Mouse (Mus musculus): ENCODE results near the gene Grem1. TPM values are rescaled to one million over a fixed set of nuclear protein-coding genes. Genes with fewer than 3 reads are reported as not detected.

Gene Grem1
- polyA plus RNA-seq, 1 experiment from 2014 or later, result 8.1 TPM

GRCm38 (mm10) chr2:113749309-113749708 is 9.1 kb downstream of the Grem1 start:
- Histone ChIP-seq H3K27ac (no peak overlapping the region), H3K4me2 (replicated peaks) (no peak overlapping the region), H3K9ac (no peak overlapping the region), H3K27me3 (replicated peaks) (no peaks in the 10 kb centered on the region), H3K9me3 (no peaks in the 10 kb centered on the region), H3K36me3 (no peaks in the 10 kb centered on the region), H3K4me1 (replicated peaks) (no peaks in the 10 kb centered on the region), H3K4me3 (replicated peaks) (no peak overlapping the region)
- 91% methylated on average over 9 of the region's 9 CpGs for WGBS
- no peak for ATAC-seq

- H3K36me3 ChIP-seq, result no peaks in the 10 kb centered on the region
- H3K4me3 ChIP-seq (replicated peaks), result no peak overlapping the region
- H3K4me1 ChIP-seq (replicated peaks), result no peaks in the 10 kb centered on the region
- H3K27ac ChIP-seq, result no peak overlapping the region
- H3K27me3 ChIP-seq (replicated peaks), result no peaks in the 10 kb centered on the region
- 85% methylated on average over 3 of the region's 3 CpGs for WGBS
- H3K9ac ChIP-seq, result no peak overlapping the region
- no peak overlapping the region for H3K4me2 ChIP-seq (replicated peaks)
- ATAC-seq, result no peak
- H3K9me3 ChIP-seq, result no peaks in the 10 kb centered on the region
Measured at GRCm38 (mm10) chr2:113728581-113728980, 29.9 kb downstream of the Grem1 start.

- Histone ChIP-seq H3K4me3 (replicated peaks) (no peak overlapping the region), H3K27me3 (replicated peaks) (no peaks in the 10 kb centered on the region), H3K36me3 (no peaks in the 10 kb centered on the region), H3K27ac (no peak overlapping the region), H3K4me1 (replicated peaks) (no peaks in the 10 kb centered on the region), H3K9me3 (no peaks in the 10 kb centered on the region), H3K4me2 (replicated peaks) (no peak overlapping the region), H3K9ac (no peak overlapping the region)
- WGBS, result 54% methylated on average over 2 of the region's 2 CpGs
- ATAC-seq, result no peak
Measured at GRCm38 (mm10) chr2:113714801-113715200, 43.6 kb downstream of the Grem1 start.

- H3K4me1 ChIP-seq (replicated peaks), result no peaks in the 10 kb centered on the region
Measured at GRCm38 (mm10) chr2:113713406-113713805, 45.0 kb downstream of the Grem1 start.

GRCm38 (mm10) chr2:113707507-113707906 is 50.9 kb downstream of the Grem1 start:
- WGBS, result 88% methylated on average over 4 of the region's 4 CpGs
- Histone ChIP-seq H3K4me3 (replicated peaks) (no peak overlapping the region), H3K36me3 (no peaks in the 10 kb centered on the region), H3K27me3 (replicated peaks) (no peaks in the 10 kb centered on the region), H3K9ac (no peak overlapping the region), H3K27ac (no peak overlapping the region), H3K4me1 (replicated peaks) (no peaks in the 10 kb centered on the region), H3K9me3 (no peaks in the 10 kb centered on the region), H3K4me2 (replicated peaks) (no peak overlapping the region)
- no peak for ATAC-seq

More at GRCm38 (mm10) chr2:113713406-113713805, 45.0 kb downstream of the Grem1 start:
- no peaks in the 10 kb centered on the region for H3K9me3 ChIP-seq
- H3K9ac ChIP-seq, result no peak overlapping the region
- no peak overlapping the region for H3K4me2 ChIP-seq (replicated peaks)
- no peak overlapping the region for H3K27ac ChIP-seq
- H3K4me3 ChIP-seq (replicated peaks), result no peak overlapping the region
- no peak for ATAC-seq
- WGBS, result 69% methylated on average over 2 of the region's 2 CpGs
- no peaks in the 10 kb centered on the region for H3K27me3 ChIP-seq (replicated peaks)
- no peaks in the 10 kb centered on the region for H3K36me3 ChIP-seq

GRCm38 (mm10) chr2:113701507-113701906 is 56.9 kb downstream of the Grem1 start:
- Histone ChIP-seq H3K36me3 (no peaks in the 10 kb centered on the region), H3K9me3 (no peaks in the 10 kb centered on the region), H3K27me3 (replicated peaks) (no peaks in the 10 kb centered on the region), H3K4me1 (replicated peaks) (no peaks in the 10 kb centered on the region), H3K4me2 (replicated peaks) (no peak overlapping the region), H3K4me3 (replicated peaks) (no peak overlapping the region), H3K9ac (no peak overlapping the region), H3K27ac (no peak overlapping the region)
- no peak for ATAC-seq
- WGBS, result 64% methylated on average over 5 of the region's 5 CpGs

- ATAC-seq, result no peak
- H3K9ac ChIP-seq, result no peak overlapping the region
- H3K9me3 ChIP-seq, result no peaks in the 10 kb centered on the region
- no peak overlapping the region for H3K27ac ChIP-seq
- 92% methylated on average over 5 of the region's 5 CpGs for WGBS
- no peaks in the 10 kb centered on the region for H3K27me3 ChIP-seq (replicated peaks)
- no peaks in the 10 kb centered on the region for H3K4me1 ChIP-seq (replicated peaks)
- H3K4me2 ChIP-seq (replicated peaks), result no peak overlapping the region
- no peaks in the 10 kb centered on the region for H3K36me3 ChIP-seq
- no peak overlapping the region for H3K4me3 ChIP-seq (replicated peaks)
Measured at GRCm38 (mm10) chr2:113696647-113697046, 61.8 kb downstream of the Grem1 start.

GRCm38 (mm10) chr2:113696222-113696621 is 62.2 kb downstream of the Grem1 start:
- Histone ChIP-seq H3K4me2 (replicated peaks) (no peak overlapping the region), H3K36me3 (no peaks in the 10 kb centered on the region), H3K27ac (no peak overlapping the region), H3K4me1 (replicated peaks) (no peaks in the 10 kb centered on the region), H3K9ac (no peak overlapping the region), H3K4me3 (replicated peaks) (no peak overlapping the region), H3K9me3 (no peaks in the 10 kb centered on the region), H3K27me3 (replicated peaks) (no peaks in the 10 kb centered on the region)
- WGBS, result 82% methylated on average over 3 of the region's 3 CpGs
- no peak for ATAC-seq

Other genes with a start within 250 kb of the Grem1 start
- gene Scg5, start 70.5 kb upstream of the Grem1 start, polyA plus RNA-seq (2015; fragmentation: Nextera tagmentation; extraction: Ambion mirVana), result 13.3 and 13.6 TPM in 2 replicates
- 21.7 and 24.2 TPM in 2 replicates for gene Arhgap11a, start 90.0 kb upstream of the Grem1 start, polyA plus RNA-seq (2015; fragmentation: Nextera tagmentation; extraction: Ambion mirVana)

Data from intestine, embryonic 15.5 days (tissue).